Mouse (Mus musculus) lung, postnatal 25 days (tissue): ENCODE measurements around the gene Prkd1.
A peak's percentile ranks its signal among the peaks of the same experiment; 100 is the strongest.

Source experiments
- DNase-seq: peaks from one replicate; pipeline ENCODE4 v3.0.0; 2022; ENCODE audit warnings: low spot score

Prkd1 gene

DNA sequence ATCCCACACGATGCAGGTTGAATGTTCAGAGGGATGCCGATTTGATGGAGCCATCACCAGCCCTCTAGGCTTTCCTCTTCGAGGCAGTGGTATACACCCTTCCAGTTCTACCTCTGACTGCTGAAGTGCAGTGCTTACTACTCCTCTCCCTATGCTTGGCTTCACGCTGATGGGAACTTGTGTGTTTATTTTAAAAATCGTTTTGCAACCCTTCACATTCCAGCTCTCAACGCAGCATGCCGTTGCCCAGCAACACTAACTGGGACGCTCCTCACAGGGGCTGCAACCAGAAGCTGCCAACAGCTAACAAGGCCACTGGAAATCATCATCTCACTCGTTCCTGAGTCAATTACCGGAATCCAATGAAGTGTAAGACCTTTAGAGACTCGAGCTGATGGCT lies 296.5 kb downstream of the Prkd1 start:
- DNase-seq, result peak; percentile 24

DNA sequence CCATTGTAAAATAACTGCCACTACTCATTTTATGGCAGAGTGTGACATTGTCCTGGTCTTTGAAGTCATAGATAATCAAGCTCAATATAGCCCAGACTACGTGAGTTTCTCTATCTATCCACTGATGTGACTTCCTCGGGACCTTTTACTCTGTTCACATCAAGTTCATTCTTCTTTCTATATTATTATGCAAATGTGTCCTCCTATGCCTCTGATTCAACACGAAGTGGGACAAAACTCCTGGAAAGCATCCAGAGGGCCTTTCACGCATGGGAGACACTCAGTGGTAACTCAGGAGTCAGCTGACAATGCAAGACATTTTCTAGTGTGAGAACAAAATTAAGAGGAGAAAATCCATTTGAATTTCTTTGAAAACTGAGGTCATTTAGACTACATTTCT lies 315.7 kb downstream of the Prkd1 start:
- no peak for DNase-seq

DNA sequence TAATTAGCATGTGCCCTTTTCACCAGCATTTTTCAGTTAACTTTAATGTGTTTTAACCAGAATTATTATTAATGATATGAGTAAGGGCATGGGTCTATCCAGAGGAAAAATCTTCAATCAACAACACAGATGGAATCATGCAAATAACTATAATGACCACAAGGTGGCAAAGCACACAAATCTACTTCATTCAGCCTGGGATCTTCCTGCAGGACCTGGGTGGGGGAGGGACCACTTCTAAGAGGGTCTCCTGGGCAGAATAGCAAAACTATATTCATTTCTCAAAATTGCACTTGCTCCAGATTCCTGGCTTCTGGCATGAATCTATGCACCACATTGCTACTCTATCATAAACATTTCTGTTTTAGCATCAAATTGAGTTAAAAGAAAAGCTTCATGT lies 334.3 kb downstream of the Prkd1 start:
- no peak for DNase-seq

DNA sequence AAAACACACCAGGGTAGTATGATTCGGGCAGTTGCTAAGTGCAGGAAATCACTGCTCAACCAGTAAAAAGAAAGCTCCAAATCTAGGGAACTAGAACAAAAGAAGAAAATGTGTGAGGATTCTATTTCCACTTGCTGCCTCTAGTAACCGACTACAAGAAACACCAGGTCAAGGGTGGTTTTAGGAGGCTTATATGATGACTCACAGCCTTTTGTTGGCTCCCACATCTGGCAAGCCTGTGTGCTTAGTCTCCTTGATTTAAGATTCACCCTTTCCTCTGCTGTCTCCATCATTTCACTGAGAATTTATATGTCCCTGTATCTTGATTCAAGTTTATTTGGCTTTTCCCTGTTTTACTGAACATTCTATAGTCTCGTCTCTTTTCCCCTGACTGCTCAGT lies 339.6 kb downstream of the Prkd1 start:
- DNase-seq, result no peak

DNA sequence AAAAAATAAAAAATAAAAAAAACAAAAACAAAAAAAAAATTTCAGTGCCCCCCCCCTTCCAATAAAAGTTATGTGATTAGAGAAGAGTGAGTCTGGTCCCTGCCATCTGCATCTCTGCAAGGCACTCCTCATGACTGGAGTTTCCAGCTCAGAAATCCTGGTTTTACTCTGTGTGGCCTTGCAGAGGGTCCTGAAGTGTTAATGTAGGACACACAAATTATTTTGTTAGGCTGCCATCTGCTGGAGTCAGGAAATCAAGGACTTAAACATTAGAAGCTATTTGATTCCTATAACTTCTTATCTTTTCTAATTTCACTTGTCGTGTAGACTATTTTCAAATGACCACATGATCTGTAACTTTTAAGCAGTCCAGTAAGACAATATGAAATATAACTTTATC lies 347.6 kb downstream of the Prkd1 start:
- DNase-seq, result no peak

DNA sequence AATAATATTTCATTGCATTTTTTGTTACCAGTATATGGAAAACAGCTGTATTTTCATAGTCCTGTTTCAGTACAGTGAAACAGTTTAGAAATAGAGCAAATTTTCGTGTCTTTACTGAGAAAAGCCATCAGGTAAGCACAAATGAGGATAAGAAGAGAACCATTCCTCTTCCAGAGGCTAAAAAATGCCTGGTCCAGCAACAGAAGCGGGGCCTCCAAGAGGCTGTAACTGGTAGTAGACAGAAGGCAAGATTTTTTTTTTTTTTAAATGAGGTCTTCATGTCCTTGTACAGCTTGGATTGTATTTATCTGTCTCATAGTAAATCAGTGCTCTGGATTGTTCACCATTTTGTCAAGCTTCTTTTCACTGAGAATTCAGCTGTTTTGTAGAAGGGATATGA lies 352.8 kb downstream of the Prkd1 start:
- no peak for DNase-seq

DNA sequence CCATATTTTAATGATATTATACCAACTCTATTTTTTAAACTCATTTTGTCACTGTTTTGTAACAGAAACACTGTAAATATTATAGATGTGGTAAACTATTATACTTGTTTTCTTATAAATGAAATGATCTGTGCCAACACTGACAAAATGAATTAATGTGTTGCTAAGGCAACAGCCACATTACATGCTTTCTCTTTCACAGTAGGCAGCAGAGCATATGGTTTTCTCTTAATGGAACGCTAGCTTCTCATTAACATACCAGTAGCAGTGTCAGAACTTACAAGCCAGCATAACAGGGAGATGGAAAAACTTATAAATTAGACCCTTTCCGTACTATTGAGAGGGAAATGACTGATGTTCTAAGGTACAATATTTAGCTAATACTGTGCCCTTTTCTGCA lies 353.3 kb downstream of the Prkd1 start:
- DNase-seq, result no peak

DNA sequence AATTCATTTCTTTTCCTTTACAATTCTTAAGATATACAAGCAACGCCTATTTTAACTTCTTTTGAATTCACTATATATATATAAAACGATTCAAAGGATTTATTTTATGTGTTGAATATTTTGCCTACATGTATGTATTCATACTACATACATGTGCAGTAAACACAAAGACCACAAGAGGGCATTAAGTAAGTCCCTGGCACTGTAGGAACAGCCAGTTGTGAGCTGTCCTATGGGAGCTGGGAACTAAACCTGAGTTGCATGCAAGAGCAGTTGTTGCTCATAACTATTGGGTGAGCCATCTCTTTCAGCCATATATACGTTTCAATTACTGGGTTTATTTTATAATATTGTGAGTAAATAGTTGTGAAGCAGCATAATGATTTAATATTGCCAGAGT lies 356.1 kb downstream of the Prkd1 start:
- no peak for DNase-seq
